Mouse (Mus musculus) midbrain, embryonic 16.5 days (tissue): Measurements from ENCODE around the gene Ndufv3. TPM values are rescaled to one million over a fixed set of nuclear protein-coding genes. Genes with fewer than 3 reads are reported as not detected.

ENCODE experiments used
- ATAC-seq: fragments of 200-750 bp; cut with Nextera tagmentation; 2 replicates; pipeline ENCODE4 v1.8.0; 2017; ENCODE audit warnings: moderate TSS enrichment
- H3K27ac ChIP-seq: fragments of 300-500 bp; sonication (generic); 2 replicates; pipeline ENCODE4 v1.5.1; 2014; ENCODE audit warnings: mild to moderate bottlenecking, low read length, mixed read lengths
- H3K27me3 ChIP-seq: fragments of 300-500 bp; sonication (generic); 2 replicates; pipeline ENCODE4 v1.6.1; 2014; ENCODE audit warnings: low read depth, low read length, mixed read lengths; ENCODE audit not compliant: control insufficient read depth, insufficient read depth
- H3K36me3 ChIP-seq: fragments of 300-500 bp; sonication (generic); 2 replicates; pipeline ENCODE4 v1.6.1; 2014; ENCODE audit warnings: mild to moderate bottlenecking, low read length, moderate library complexity, mixed read lengths; ENCODE audit not compliant: control insufficient read depth, insufficient read depth
- H3K4me1 ChIP-seq: fragments of 300-500 bp; sonication (generic); 2 replicates; pipeline ENCODE4 v1.6.1; 2014; ENCODE audit warnings: mild to moderate bottlenecking, low read length, mixed read lengths; ENCODE audit not compliant: control insufficient read depth, insufficient read depth
- H3K4me2 ChIP-seq: fragments of 300-500 bp; sonication (generic); 2 replicates; pipeline ENCODE4 v1.6.1; 2014; ENCODE audit warnings: mild to moderate bottlenecking, low read length, mixed read lengths
- H3K4me3 ChIP-seq: fragments of 300-500 bp; sonication (generic); 2 replicates; pipeline ENCODE4 v1.5.1; 2014; ENCODE audit warnings: low read depth, mild to moderate bottlenecking, low read length, moderate library complexity, mixed read lengths
- H3K9ac ChIP-seq: fragments of 300-500 bp; sonication (generic); 2 replicates; pipeline ENCODE4 v1.6.1; 2014; ENCODE audit warnings: low read depth, low read length, mixed read lengths
- H3K9me3 ChIP-seq: fragments of 300-500 bp; sonication (generic); replicated peaks from 2 replicates; pipeline ENCODE4 v1.6.1; 2014; ENCODE audit warnings: mild to moderate bottlenecking, low read length, mixed read lengths; ENCODE audit not compliant: control insufficient read depth, poor library complexity, severe bottlenecking
- WGBS: fragments of 180-500 bp; shearing (Covaris S2); extraction: QIAGEN DNeasy Blood & Tissue Kit; methylation state at CpG from one replicate; pipeline ENCODE4 v1.1.7; 2014; 5-methylcytosine and 5-hydroxymethylcytosine counted together
- polyA plus RNA-seq: library from polyadenylated mRNA; unstranded; fragments of >200 nt; fragmentation: Nextera tagmentation; extraction: Ambion mirVana; gene quantifications from 2 replicates; pipeline ENCODE4 v1.2.1, GENCODE M21; 2015

Gene Ndufv3
- polyA plus RNA-seq, 1 experiment from 2014 or later = 424 TPM

- Histone ChIP-seq H3K9ac (no peak overlapping the region), H3K4me3 (no peak overlapping the region), H3K36me3 (peaks cover 31% of the 10 kb centered on the region), H3K27ac (no peak overlapping the region), H3K9me3 (no peaks in the 10 kb centered on the region), H3K27me3 (no peaks in the 10 kb centered on the region), H3K4me2 (no peak overlapping the region), H3K4me1 (no peaks in the 10 kb centered on the region)
- 39% methylated on average over 5 of the region's 5 CpGs for WGBS
- no peak for ATAC-seq
These were observed 14.9 kb upstream of the Ndufv3 start for GRCm38 (mm10) chr17:31505013-31505412.

DNA sequence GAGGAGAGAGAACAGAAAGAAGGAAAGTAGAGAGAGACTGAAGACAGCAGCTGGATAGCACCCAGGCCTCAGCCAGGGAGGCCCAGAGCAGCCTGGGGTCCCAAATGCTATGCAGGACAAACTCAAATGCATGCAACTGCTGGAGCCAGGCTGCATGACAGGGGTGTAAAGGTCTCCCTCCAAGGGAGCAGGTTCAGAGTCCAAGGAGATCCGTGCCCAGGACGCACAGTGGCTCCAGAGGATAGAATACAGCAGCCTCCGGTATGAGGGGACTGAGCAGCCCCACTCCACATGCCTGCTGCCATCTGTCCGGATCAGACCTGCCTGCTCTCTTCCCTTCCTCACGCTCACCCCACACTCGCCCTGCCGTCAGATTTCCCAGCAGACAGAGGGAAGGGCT lies 13.6 kb upstream of the Ndufv3 start:
- Histone ChIP-seq H3K9ac (no peak overlapping the region), H3K27ac (no peak overlapping the region), H3K9me3 (no peaks in the 10 kb centered on the region), H3K4me2 (no peak overlapping the region), H3K27me3 (no peaks in the 10 kb centered on the region), H3K4me1 (peaks cover 6% of the 10 kb centered on the region), H3K4me3 (no peak overlapping the region), H3K36me3 (peaks cover 31% of the 10 kb centered on the region)
- no peak for ATAC-seq
- 87% methylated on average over 7 of the region's 7 CpGs for WGBS

DNA sequence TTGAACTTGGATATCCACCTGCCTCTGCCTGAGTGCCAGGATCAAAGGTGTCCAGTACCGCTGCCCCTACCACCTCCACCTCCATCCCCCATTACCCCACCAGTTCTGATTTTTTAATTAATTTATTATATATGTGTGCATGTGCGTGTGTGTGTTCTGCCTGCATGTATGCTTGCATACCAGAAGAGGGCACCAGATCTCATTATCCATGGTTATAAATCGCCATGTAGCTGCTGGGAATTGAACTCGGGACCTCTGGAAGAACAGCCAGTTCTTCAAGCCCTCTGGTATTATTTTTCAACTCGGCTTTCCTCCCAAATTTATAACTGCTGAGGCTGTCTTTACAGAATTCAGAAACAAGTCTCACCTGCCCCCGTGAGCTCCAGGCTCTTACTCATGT lies 9.0 kb upstream of the Ndufv3 start:
- 96% methylated on average over 6 of the region's 6 CpGs for WGBS
- Histone ChIP-seq H3K9me3 (no peaks in the 10 kb centered on the region), H3K9ac (no peak overlapping the region), H3K27me3 (no peaks in the 10 kb centered on the region), H3K4me2 (peak overlapping the region; percentile 83), H3K4me1 (peaks cover 12% of the 10 kb centered on the region), H3K4me3 (peak overlapping the region; percentile 83), H3K27ac (no peak overlapping the region), H3K36me3 (peaks cover 18% of the 10 kb centered on the region)
- ATAC-seq = no peak

GRCm38 (mm10) chr17:31511792-31512495 lies 8.0 kb upstream of the Ndufv3 start:
- Histone ChIP-seq H3K4me1 (peaks cover 12% of the 10 kb centered on the region), H3K9ac (peak overlapping the region; percentile 78), H3K36me3 (peaks cover 14% of the 10 kb centered on the region), H3K9me3 (no peaks in the 10 kb centered on the region), H3K27me3 (no peaks in the 10 kb centered on the region), H3K4me2 (peak overlapping the region; percentile 83), H3K27ac (peak overlapping the region; percentile 86), H3K4me3 (peak overlapping the region; percentile 83)
- ATAC-seq = peak; percentile 96
- under 1% methylated on average over 53 of the region's 56 CpGs for WGBS

DNA sequence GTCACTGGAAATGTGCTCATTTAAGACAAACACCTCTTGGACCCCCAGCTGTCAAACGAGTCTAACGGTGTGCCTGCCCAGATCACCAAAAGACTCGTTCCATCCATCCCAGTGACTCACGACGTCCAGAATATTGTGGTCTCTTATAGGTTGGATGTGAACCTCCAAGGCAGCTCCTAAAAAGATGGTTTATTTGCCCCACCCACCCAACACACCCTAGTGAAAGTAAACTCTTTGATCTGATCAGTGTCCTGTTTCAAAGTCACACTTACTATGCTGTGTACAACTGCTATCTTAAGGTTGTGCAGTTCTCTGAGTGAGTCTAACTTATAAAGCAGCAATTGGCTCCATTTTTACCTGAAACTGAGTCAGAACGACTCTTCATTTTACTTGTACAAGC lies 7.3 kb upstream of the Ndufv3 start:
- H3K4me2 ChIP-seq = peak overlapping the region; percentile 83
- H3K4me3 ChIP-seq = peak overlapping the region; percentile 83
- peaks cover 12% of the 10 kb centered on the region for H3K4me1 ChIP-seq
- no peak; the same call in 1 of the 2 replicates for ATAC-seq
- peak overlapping the region; percentile 78 for H3K9ac ChIP-seq
- peak overlapping the region; percentile 86 for H3K27ac ChIP-seq
- no peaks in the 10 kb centered on the region for H3K9me3 ChIP-seq
- no peaks in the 10 kb centered on the region for H3K27me3 ChIP-seq
- 19% methylated on average over 6 of the region's 6 CpGs for WGBS
- peaks cover 8% of the 10 kb centered on the region; the same call in 1 of the 2 replicates for H3K36me3 ChIP-seq

DNA sequence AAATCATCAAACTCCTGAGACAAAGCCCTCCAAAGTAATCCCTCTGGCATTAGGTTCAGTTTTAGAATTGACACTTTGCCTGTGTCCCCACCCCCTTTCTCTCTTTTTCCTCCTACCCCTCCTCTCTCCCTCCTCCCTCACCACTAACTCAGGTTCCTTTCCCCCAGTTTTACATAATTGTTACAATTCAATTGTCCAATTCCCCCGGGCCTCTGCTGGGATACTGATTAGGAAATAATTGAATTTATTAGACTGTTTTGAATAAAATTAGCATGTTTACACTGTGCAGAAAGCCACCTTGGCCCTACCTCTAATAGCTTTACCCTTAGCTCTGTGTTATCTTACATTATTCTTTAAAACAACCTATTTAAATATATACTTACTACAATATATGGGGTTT lies 5.2 kb upstream of the Ndufv3 start:
- no peak for ATAC-seq
- 75% methylated on average over 1 of the region's 1 CpGs for WGBS
- Histone ChIP-seq H3K9me3 (no peaks in the 10 kb centered on the region), H3K9ac (no peak overlapping the region), H3K27me3 (no peaks in the 10 kb centered on the region), H3K4me1 (peaks cover 12% of the 10 kb centered on the region), H3K4me3 (no peak overlapping the region), H3K36me3 (peaks cover 2% of the 10 kb centered on the region; the same call in 1 of the 2 replicates), H3K27ac (no peak overlapping the region), H3K4me2 (no peak overlapping the region)

GRCm38 (mm10) chr17:31519344-31519945 lies 470 bp upstream of the Ndufv3 start:
- Histone ChIP-seq H3K27ac (peak overlapping the region; percentile 79), H3K4me3 (peak overlapping the region; percentile 59), H3K36me3 (no peaks in the 10 kb centered on the region), H3K9ac (peak overlapping the region; percentile 30; the same call in 1 of the 2 replicates), H3K4me1 (peaks cover 20% of the 10 kb centered on the region), H3K4me2 (peak overlapping the region; percentile 77), H3K9me3 (no peaks in the 10 kb centered on the region), H3K27me3 (no peaks in the 10 kb centered on the region)
- WGBS = 2% methylated on average over 7 of the region's 7 CpGs
- ATAC-seq = peak; percentile 76

DNA sequence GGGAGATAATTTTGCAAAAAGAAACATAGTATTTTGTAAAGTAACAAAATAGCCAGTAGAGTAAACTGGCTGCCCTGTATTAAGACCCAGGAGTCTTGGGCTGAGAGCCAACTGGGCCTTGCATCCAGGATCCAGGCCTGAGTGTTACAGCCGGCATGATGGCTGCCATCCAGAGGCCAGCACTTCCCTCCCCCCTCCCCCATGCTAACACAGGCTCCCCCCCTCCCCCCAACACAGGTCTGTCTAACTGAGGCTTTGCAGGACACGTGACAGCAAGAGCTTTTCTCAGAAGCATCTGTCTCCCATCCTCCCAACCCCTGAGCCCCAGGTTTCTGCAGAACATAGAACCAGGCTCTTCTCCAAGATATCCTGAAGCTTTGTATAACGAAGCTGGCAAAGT lies 980 bp downstream of the Ndufv3 start:
- Histone ChIP-seq H3K27me3 (no peaks in the 10 kb centered on the region), H3K9me3 (no peaks in the 10 kb centered on the region), H3K4me2 (peak overlapping the region; percentile 77), H3K4me3 (peak overlapping the region; percentile 59), H3K4me1 (peaks cover 20% of the 10 kb centered on the region), H3K9ac (peak overlapping the region; percentile 72), H3K36me3 (no peaks in the 10 kb centered on the region), H3K27ac (peak overlapping the region; percentile 79; the same call in 1 of the 2 replicates)
- WGBS = 14% methylated on average over 3 of the region's 3 CpGs
- no peak for ATAC-seq

DNA sequence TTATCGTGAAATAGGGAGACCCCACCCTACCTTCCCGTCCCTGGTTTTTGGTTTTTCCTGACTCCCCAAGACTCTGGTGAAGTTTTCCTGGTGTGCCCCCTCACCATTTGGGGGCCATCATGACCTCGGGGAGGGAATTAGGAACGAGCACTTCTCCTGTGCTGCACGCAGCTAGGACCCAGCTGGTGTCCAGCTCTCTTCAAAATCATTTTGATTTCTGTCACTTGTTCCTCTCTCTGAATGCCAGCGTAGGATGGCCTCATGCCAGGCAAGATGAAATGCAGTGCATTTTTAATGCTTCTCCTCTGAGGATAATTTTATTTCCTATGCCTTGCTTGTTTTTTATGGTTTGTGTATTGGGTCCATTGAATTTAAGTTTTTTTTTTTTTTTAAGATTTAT lies 2.0 kb downstream of the Ndufv3 start:
- Histone ChIP-seq H3K27ac (peak overlapping the region; percentile 40; the same call in 1 of the 2 replicates), H3K4me1 (peaks cover 20% of the 10 kb centered on the region), H3K4me2 (no peak overlapping the region), H3K36me3 (0 out of 2 replicates have a peak, but pooled peaks cover 3% of the 10 kb centered on the region), H3K4me3 (no peak overlapping the region), H3K9ac (no peak overlapping the region), H3K9me3 (no peaks in the 10 kb centered on the region), H3K27me3 (no peaks in the 10 kb centered on the region)
- WGBS = 72% methylated on average over 6 of the region's 6 CpGs
- ATAC-seq = no peak
